Mouse (Mus musculus) liver, embryonic 14.5 days (tissue): ENCODE measurements around the gene Tpsg1.

ENCODE experiments used
- CTCF ChIP-seq: IDR thresholded peaks from 2 replicates; pipeline ENCODE4 v1.5.1; 2016; ENCODE audit warnings: antibody characterized with exemption, low read depth, control low read depth
- EP300 ChIP-seq: IDR thresholded peaks from 2 replicates; pipeline ENCODE4 v1.6.1; 2016; ENCODE audit warnings: antibody characterized with exemption, low read depth

DNA sequence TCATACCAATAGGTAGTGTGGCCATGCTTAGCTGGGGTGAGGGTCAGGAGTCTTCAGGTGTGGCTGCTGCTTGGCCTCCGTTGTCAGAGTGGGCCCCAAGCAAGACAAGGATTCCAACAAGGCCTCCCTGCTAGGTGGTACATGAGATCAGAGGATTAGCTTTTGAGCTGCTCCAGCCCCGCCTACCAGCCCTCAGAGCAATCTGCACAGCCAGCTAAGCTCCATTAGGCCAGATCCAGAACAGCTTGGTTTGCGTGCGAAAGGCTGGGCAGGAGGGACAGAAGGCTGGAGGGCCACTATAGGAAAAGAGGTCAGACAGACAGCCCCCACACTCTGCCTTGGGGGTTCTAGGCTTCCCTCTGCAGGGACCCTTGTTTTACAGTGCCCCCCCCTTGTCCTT, 32.4 kb downstream of the Tpsg1 start:
- TF ChIP-seq CTCF, result no peak
- no peak for TF ChIP-seq EP300
